Mouse (Mus musculus) testis, adult 2 months (tissue): ENCODE data around the gene Eif2b3. TPM values are rescaled to one million over a fixed set of nuclear protein-coding genes. Genes with fewer than 3 reads are reported as not detected.

Experiments used
- H3K27ac ChIP-seq: fragments of 200-500 bp; 2 replicates; pipeline ENCODE4 v1.5.1; 2012; ENCODE audit warnings: low read depth, low read length; ENCODE audit not compliant: control insufficient read depth, insufficient read depth
- H3K27me3 ChIP-seq: fragments of 200-500 bp; 2 replicates; pipeline ENCODE4 v1.6.1; 2012; ENCODE audit warnings: mild to moderate bottlenecking, low read length, moderate library complexity; ENCODE audit not compliant: control insufficient read depth, insufficient read depth
- H3K36me3 ChIP-seq: fragments of 200-500 bp; 2 replicates; pipeline ENCODE4 v1.6.1; 2012; ENCODE audit warnings: mild to moderate bottlenecking, low read length; ENCODE audit not compliant: control insufficient read depth, insufficient read depth
- H3K4me1 ChIP-seq: fragments of 200-500 bp; 2 replicates; pipeline ENCODE4 v1.6.1; 2012; ENCODE audit warnings: low read length; ENCODE audit not compliant: control insufficient read depth, insufficient read depth
- H3K4me3 ChIP-seq: fragments of 200-500 bp; 2 replicates; pipeline ENCODE4 v1.5.1; 2012; ENCODE audit warnings: low read depth, mild to moderate bottlenecking, low read length, moderate library complexity, mixed read lengths; ENCODE audit not compliant: control insufficient read depth
- CTCF ChIP-seq: fragments of 200-500 bp; IDR thresholded peaks from 2 replicates; pipeline ENCODE4 v1.5.1; 2012; ENCODE audit warnings: low read depth, mild to moderate bottlenecking, inconsistent platforms, low read length, moderate library complexity; ENCODE audit not compliant: control insufficient read depth, insufficient read depth, insufficient replicate concordance
- POLR2A ChIP-seq: fragments of 200-500 bp; IDR thresholded peaks from 2 replicates; pipeline ENCODE4 v1.6.1; 2012; ENCODE audit warnings: low read depth, mild to moderate bottlenecking, inconsistent platforms, low read length, moderate library complexity; ENCODE audit not compliant: control insufficient read depth
- polyA plus RNA-seq: library from polyadenylated mRNA; depleted of rRNA; stranded (reverse); fragments of >200 nt; gene quantifications from 2 replicates; pipeline ENCODE4 v1.2.3, GENCODE M21; 2012

Eif2b3 gene
- polyA plus RNA-seq, 1 experiment: 6.3 TPM

GRCm38 (mm10) chr4:117023469-117023868 lies 4.3 kb downstream of the Eif2b3 start:
- Histone ChIP-seq H3K4me1 (no peaks in the 10 kb centered on the region; the same call in 1 of the 2 replicates), H3K27me3 (no peaks in the 10 kb centered on the region), H3K4me3 (no peak overlapping the region), H3K27ac (no peak overlapping the region), H3K36me3 (no peaks in the 10 kb centered on the region)
- TF ChIP-seq CTCF: no peak
- no peak for TF ChIP-seq POLR2A

DNA sequence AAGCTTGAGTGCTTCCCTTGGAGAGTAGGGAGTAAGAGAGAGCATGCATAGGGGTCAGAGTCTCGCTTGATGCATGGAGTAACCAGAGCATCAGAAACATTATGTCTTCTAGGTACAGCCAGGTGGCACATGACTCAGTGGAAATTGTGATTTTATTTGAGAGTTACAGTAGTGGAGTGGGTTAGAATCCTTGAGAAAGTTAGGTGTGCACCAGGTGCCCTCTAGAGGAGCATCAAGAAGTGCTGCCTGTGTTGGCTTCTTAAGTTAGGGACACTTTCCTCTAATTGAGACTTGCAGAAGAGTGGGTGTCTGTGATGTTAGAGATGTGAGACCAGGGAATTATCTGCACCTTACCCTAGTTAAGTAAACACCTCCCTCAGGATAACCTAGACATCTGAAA lies 11.9 kb downstream of the Eif2b3 start:
- H3K36me3 ChIP-seq: no peaks in the 10 kb centered on the region
- H3K4me3 ChIP-seq: no peak overlapping the region
- TF ChIP-seq CTCF (no peak), POLR2A (no peak)
- H3K27me3 ChIP-seq: no peaks in the 10 kb centered on the region
- H3K27ac ChIP-seq: no peak overlapping the region
- H3K4me1 ChIP-seq: no peaks in the 10 kb centered on the region

- Histone ChIP-seq H3K4me1 (no peaks in the 10 kb centered on the region), H3K36me3 (no peaks in the 10 kb centered on the region), H3K4me3 (no peak overlapping the region), H3K27ac (no peak overlapping the region), H3K27me3 (no peaks in the 10 kb centered on the region)
- TF ChIP-seq CTCF (no peak), POLR2A (no peak)
These were observed 20.9 kb downstream of the Eif2b3 start for GRCm38 (mm10) chr4:117039925-117040687.

GRCm38 (mm10) chr4:117040791-117041190 lies 21.6 kb downstream of the Eif2b3 start:
- Histone ChIP-seq H3K4me3 (no peak overlapping the region), H3K27me3 (no peaks in the 10 kb centered on the region), H3K4me1 (no peaks in the 10 kb centered on the region), H3K36me3 (no peaks in the 10 kb centered on the region), H3K27ac (no peak overlapping the region)
- TF ChIP-seq CTCF (no peak), POLR2A (no peak)

DNA sequence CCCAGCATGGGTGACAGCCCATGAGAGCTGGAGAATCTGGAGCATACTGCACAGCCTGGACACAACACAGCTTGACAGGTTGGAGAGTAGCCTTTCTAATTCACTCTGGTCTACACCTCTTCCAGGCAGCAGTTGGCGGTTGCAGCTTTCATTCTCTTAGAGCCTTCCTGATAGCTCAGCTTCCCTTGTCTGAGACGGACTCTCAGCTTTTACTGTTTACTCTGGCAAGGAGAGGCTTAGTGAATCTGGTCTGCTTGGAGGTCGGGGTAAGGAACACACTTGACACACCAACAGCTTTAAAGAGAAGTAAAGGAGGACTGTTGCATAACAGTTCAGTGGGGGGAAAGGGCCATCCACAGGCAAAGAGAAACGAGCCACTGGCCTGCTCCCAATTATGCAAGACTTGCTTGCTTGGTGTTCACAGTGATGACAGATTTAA lies 22.1 kb downstream of the Eif2b3 start:
- no peaks in the 10 kb centered on the region for H3K27me3 ChIP-seq
- no peak overlapping the region for H3K27ac ChIP-seq
- no peak overlapping the region for H3K4me3 ChIP-seq
- H3K36me3 ChIP-seq: no peaks in the 10 kb centered on the region
- H3K4me1 ChIP-seq: no peaks in the 10 kb centered on the region
- no peak for TF ChIP-seq CTCF
- no peak for TF ChIP-seq POLR2A

- H3K27ac ChIP-seq: no peak overlapping the region
- H3K4me3 ChIP-seq: no peak overlapping the region
- H3K27me3 ChIP-seq: no peaks in the 10 kb centered on the region
- TF ChIP-seq CTCF (no peak), POLR2A (no peak)
- H3K4me1 ChIP-seq: no peaks in the 10 kb centered on the region
- H3K36me3 ChIP-seq: no peaks in the 10 kb centered on the region
These were observed 29.6 kb downstream of the Eif2b3 start for GRCm38 (mm10) chr4:117048836-117049235.

GRCm38 (mm10) chr4:117049485-117049884 lies 30.3 kb downstream of the Eif2b3 start:
- no peak for TF ChIP-seq POLR2A
- no peak for TF ChIP-seq CTCF
- Histone ChIP-seq H3K27me3 (no peaks in the 10 kb centered on the region), H3K27ac (no peak overlapping the region), H3K4me1 (no peaks in the 10 kb centered on the region), H3K36me3 (no peaks in the 10 kb centered on the region), H3K4me3 (no peak overlapping the region)
